ENCODE assay signal across 31 mouse cellular contexts in genomic region chr1:54679556-54679955, GRCm38 (mm10).
"Had no signal": no experiment of that assay in that cellular context is flagged by ENCODE, and none has a peak within 500 bp of the region (broad histone marks: within the 10 kb centered on the region; RNA-seq: fewer than 3 reads in every experiment).

No protein-coding gene starts in this region.

- H3K4me3 ChIP-seq: left cerebral cortex, adult 2 months; limb, embryonic 12.5 days; limb, embryonic 15.5 days; liver, embryonic 12.5 days; liver, embryonic 13.5 days; liver, embryonic 15.5 days; lung, embryonic 15.5 days; megakaryocyte, embryonic 14.5 days; midbrain, embryonic 10.5 days; midbrain, embryonic 12.5 days; midbrain, embryonic 13.5 days; midbrain, embryonic 15.5 days; neural tube, embryonic 12.5 days; neural tube, embryonic 13.5 days had no signal

- H3K9ac ChIP-seq: limb, embryonic 12.5 days; limb, embryonic 15.5 days; liver, embryonic 12.5 days; liver, embryonic 13.5 days; liver, embryonic 14.5 days; liver, embryonic 15.5 days; liver, postnatal 0 days; lung, embryonic 14.5 days; lung, embryonic 15.5 days; midbrain, embryonic 12.5 days; midbrain, embryonic 13.5 days; midbrain, embryonic 15.5 days; neural tube, embryonic 12.5 days; neural tube, embryonic 13.5 days had no signal

- H3K27ac ChIP-seq: left cerebral cortex, adult 2 months; limb, embryonic 12.5 days; limb, embryonic 15.5 days; liver, embryonic 12.5 days; liver, embryonic 13.5 days; liver, embryonic 14.5 days; liver, embryonic 15.5 days; lung, embryonic 15.5 days; macrophage; midbrain, embryonic 10.5 days; midbrain, embryonic 12.5 days; midbrain, embryonic 13.5 days; midbrain, embryonic 15.5 days; neural tube, embryonic 12.5 days; neural tube, embryonic 13.5 days had no signal

- H3K27me3 ChIP-seq: limb, embryonic 12.5 days; limb, embryonic 15.5 days; liver, embryonic 12.5 days; liver, embryonic 13.5 days; liver, embryonic 15.5 days; lung, embryonic 15.5 days; megakaryocyte, embryonic 14.5 days; midbrain, embryonic 12.5 days; midbrain, embryonic 13.5 days; midbrain, embryonic 15.5 days; neural tube, embryonic 12.5 days; neural tube, embryonic 13.5 days had no signal

- H3K4me2 ChIP-seq: limb, embryonic 12.5 days; limb, embryonic 15.5 days; liver, embryonic 11.5 days; liver, embryonic 12.5 days; liver, embryonic 13.5 days; liver, embryonic 15.5 days; lung, embryonic 14.5 days; lung, embryonic 15.5 days; midbrain, embryonic 11.5 days; midbrain, embryonic 12.5 days; midbrain, embryonic 13.5 days; midbrain, embryonic 15.5 days; neural tube, embryonic 12.5 days; neural tube, embryonic 13.5 days had no signal

- H3K9me3 ChIP-seq: limb, embryonic 12.5 days; limb, embryonic 15.5 days; liver, embryonic 12.5 days; liver, embryonic 13.5 days; liver, embryonic 15.5 days; lung, embryonic 15.5 days; midbrain, embryonic 10.5 days; midbrain, embryonic 12.5 days; midbrain, embryonic 13.5 days; midbrain, embryonic 15.5 days; neural tube, embryonic 12.5 days; neural tube, embryonic 13.5 days had no signal

- H3K4me1 ChIP-seq: limb, embryonic 12.5 days; limb, embryonic 15.5 days; liver, embryonic 12.5 days; liver, embryonic 13.5 days; liver, embryonic 15.5 days; lung, embryonic 15.5 days; neural tube, embryonic 12.5 days; neural tube, embryonic 13.5 days had no signal

- DNase-seq: left cerebral cortex, postnatal 4 days; liver; liver, embryonic 13.5 days; liver, postnatal 0 days; lung, adult 18-20 months; lung, adult 2 months; lung, embryonic 14.5 days; lung, postnatal 10 days; lung, postnatal 14 days; lung, postnatal 36 days; lung, postnatal 4 days; midbrain, embryonic 14.5 days had no signal

- H3K36me3 ChIP-seq: limb, embryonic 12.5 days; liver, embryonic 12.5 days; liver, embryonic 13.5 days; liver, embryonic 15.5 days; lung, embryonic 15.5 days; midbrain, embryonic 10.5 days; midbrain, embryonic 12.5 days; midbrain, embryonic 15.5 days; neural tube, embryonic 12.5 days had no signal

- ATAC-seq: liver, embryonic 12.5 days; liver, postnatal 0 days; lung, postnatal 0 days; midbrain, embryonic 13.5 days; midbrain, embryonic 15.5 days; midbrain, embryonic 16.5 days had no signal
